Mouse (Mus musculus) C2C12 (cell line): ENCODE measurements around the gene Lhx1.

ENCODE experiments used
- CEBPB ChIP-seq: IDR thresholded peaks from one replicate; pipeline ENCODE4 v1.6.1; 2011; ENCODE audit warnings: low read depth, mild to moderate bottlenecking, control low read depth, moderate library complexity
- CTCF ChIP-seq: IDR thresholded peaks from one replicate; pipeline ENCODE4 v1.5.1; 2011; ENCODE audit not compliant: control insufficient read depth, insufficient read depth, insufficient read length
- MAX ChIP-seq: IDR thresholded peaks from one replicate; pipeline ENCODE4 v1.6.1; 2011; ENCODE audit warnings: mild to moderate bottlenecking, control low read depth

DNA sequence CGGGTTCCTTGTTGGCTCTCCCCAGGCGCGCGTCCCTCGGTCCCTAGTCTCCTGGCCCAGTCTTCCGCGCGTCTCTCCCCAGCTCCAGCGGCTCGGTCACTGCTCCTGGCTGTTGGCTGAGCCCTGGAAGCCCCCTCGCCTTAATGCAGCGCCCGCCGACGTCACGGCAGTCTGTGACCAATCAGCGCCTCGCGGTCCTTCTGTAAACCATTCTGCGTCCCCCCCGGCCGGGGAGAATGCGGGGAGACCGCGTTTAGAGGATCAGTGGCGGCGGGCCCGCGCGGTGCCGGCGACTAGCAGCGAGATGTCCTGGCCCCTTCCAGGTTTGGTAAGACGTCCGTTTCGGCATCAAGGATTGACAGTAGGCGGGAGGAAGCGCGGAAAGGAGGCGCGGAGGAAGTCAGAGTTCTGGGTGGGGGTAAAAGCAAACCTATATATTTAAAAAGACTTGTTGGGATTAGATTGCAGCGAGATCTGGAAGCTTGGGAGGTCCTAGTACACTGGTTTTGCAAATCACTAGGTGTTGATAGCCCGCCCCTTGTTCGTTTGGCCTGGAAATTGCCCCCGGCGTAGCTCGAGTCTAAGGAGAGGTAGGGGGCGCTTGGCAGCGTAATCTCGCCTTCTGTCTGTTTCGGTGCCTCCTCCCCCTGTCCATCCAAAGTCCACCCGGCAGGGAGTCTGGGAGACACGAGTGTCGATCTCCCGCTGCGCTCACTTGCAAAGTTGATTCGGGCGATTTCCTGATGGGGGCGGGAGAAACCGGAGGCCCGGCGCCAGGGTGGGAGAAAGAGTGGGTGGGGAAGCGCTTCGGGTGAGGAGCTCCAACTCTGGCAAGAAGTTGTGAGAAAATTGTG lies at the start of gene Lhx1:
- TF ChIP-seq CEBPB (no peak), CTCF (no peak), MAX (no peak)
